Mouse (Mus musculus) gastrocnemius, adult 18-20 months (tissue): ENCODE data around the gene Abhd14a. TPM values are rescaled to one million over a fixed set of nuclear protein-coding genes. Genes with fewer than 3 reads are reported as not detected.

Source experiments
- DNase-seq: peaks from one replicate; pipeline ENCODE4 v3.0.0; 2021; ENCODE audit warnings: low spot score
- total RNA-seq, 2 experiments: library from RNA; stranded (reverse); gene quantifications; 2 replicates each; pipeline ENCODE4 v1.2.3; 2021

Gene Abhd14a
- total RNA-seq, 2 experiments from 2014 or later, result 16.9 to 17.0 TPM

DNA sequence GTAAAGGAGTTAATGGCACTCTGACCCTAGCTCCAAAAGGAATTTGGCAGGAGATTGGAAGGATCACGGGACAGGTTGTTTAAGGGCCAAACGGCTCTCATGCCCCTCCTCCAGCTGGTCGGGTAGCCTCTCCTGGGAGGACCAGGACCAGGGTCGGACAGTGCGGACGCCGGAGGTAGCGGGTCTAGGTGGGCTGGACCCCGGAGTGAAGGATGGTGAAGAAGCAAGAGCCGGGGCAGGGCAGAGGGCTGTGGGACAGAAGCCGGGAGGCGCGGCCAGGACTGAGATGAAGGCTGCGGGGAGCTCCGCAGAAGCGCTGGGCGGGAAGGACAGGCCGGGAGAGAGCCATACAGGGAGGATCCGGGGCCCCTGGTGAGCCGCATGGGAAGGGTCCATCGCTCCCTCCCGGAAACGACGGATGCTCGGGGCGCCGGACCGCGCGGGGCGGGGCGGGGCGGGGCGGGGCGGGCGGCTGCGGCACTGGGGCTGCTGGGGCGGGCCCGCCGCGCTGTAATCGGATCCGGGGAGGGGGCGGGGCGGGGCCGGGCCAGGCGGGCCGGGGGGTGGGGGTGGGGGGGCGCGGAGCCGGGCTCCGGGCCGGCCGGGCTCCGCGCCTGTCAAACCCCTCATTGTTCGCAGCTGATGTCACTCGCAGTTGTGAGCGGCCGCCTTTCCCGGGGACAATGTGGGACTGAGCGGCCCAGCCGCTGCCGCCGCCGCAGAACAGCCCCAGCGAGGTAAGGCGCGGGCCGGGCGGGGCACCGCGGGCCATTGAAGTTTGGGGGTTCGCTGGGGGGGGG, 6.0 kb upstream of the Abhd14a start, which contains the start of gene Pcbp4:
Pcbp4 (plus strand) TSS at position 21 of the 800 bp plus-strand sequence.
- DNase-seq, result no peak

GRCm38 (mm10) chr9:106452821-106453220, 5.3 kb upstream of the Abhd14a start:
- DNase-seq, result no peak

DNA sequence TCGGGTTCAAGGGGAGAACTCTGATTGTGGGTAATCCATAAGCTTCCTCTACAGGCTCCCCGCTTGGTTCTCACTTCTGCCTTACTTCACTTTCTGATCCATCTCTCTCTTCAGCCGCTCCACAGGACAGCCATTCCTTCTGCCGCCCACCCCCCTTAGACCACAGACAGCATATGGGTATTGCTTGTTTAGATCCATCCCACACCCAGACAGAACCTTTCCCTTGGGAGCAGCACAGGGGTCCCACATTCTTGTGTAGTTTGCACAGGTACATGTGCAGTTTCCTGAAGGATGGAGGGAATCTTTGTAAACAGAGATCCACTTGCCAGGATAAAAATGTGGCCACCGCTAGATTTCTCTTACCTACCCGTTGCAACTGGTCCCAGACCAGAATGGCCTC, 4.9 kb upstream of the Abhd14a start:
- no peak for DNase-seq

GRCm38 (mm10) chr9:106451899-106452298, 4.4 kb upstream of the Abhd14a start:
- no peak for DNase-seq

GRCm38 (mm10) chr9:106451298-106451697, 3.8 kb upstream of the Abhd14a start:
- no peak for DNase-seq

DNA sequence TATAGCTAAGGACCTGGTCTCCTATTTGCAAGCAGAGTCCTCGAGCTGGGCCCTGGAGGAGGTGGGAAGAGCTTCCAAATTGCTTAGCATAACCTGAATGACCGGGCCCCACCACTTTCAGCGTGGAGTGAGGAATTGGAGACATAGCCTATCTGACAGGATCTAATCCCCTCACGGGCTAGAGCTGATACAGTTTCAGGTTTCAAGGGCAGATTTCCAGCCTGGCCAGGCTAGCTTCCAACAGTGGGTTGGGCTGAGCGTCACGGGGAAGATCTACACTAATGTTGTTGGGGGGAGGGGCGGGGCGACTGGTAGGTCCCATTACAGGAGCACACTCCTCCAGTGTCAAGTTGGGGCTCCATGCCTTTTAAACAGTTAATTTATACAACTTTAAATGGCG, 3.2 kb upstream of the Abhd14a start:
- peak; percentile 77 for DNase-seq

- DNase-seq, result no peak
These were observed 2.5 kb upstream of the Abhd14a start for GRCm38 (mm10) chr9:106449947-106450346.

- peak; percentile 91 for DNase-seq
These were observed 1.1 kb upstream of the Abhd14a start for GRCm38 (mm10) chr9:106448498-106449031.

DNA sequence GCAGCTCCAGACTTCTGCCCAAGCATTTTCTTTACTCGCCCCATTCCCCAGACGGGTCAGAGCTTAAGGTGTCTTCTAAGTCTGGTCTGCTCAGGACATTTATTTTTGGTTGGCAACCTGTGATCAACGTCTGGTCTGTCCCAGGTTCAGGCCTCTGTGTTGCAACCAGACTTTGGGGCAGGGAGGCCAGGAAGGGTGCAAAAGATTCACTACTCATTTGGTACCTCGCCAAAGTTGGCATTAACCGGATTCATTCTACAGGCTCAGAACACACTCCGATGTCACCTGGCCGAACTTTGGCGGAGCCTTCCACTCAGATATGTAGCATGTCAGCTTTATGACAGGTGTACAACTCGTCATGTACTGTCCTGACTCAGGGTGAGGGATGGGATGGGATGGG, 473 bp upstream of the Abhd14a start:
- no peak for DNase-seq

DNA sequence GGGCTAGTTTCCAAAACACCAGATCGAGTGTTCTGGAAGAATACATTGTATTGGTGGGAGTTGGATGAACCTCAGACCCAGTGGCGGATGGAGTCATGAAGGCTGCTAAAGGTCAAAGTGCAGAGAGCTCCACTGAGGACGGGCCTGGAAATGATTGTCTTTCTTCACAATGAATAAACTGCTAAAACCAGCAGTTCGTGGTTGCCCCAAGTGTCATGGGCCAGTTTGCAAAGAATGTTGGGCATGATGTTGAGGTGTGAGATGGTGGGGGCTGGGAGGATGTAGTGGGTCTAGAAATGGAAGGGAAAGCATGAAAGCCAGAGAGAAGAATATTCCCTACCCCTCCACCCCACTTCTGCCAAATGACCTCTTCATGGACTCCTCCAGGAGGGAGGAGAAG, 2.6 kb downstream of the Abhd14a start:
- DNase-seq, result no peak

- DNase-seq, result no peak
These were observed 4.8 kb downstream of the Abhd14a start for GRCm38 (mm10) chr9:106442680-106443079.

DNA sequence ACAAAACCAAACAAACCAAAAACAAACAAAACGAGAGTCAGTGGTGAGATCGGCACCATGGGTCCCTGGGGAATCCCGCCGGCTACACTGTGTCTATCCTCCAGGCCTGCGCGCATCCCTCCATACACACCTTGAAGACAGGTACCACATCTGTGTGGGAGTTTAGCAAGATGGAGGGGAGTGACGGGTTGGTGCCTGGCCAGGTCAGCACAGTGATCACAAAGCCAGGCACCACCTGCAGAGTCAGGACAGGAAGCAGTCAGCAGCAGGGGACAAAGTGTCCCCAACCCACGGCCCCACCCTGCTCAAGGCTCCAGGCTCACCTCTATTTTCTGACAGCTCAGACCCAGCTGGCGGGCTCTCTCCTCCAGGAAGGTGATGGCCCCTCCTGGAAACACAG, 10.9 kb downstream of the Abhd14a start:
- DNase-seq, result no peak

GRCm38 (mm10) chr9:106433389-106433788, 14.1 kb downstream of the Abhd14a start:
- no peak for DNase-seq

DNA sequence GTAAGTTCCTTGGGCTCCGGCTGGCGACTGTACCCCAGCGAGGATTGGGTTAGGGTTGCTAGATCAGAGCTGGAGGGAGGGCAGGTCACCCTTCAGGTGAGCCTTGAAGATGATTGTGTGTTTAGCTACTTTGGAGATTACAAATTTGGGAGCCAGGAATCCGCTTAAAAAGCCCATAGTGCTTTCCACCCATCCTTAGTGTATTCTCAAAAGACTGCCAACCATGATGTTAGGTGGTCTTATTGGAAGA, 17.5 kb downstream of the Abhd14a start:
- DNase-seq, result no peak

DNA sequence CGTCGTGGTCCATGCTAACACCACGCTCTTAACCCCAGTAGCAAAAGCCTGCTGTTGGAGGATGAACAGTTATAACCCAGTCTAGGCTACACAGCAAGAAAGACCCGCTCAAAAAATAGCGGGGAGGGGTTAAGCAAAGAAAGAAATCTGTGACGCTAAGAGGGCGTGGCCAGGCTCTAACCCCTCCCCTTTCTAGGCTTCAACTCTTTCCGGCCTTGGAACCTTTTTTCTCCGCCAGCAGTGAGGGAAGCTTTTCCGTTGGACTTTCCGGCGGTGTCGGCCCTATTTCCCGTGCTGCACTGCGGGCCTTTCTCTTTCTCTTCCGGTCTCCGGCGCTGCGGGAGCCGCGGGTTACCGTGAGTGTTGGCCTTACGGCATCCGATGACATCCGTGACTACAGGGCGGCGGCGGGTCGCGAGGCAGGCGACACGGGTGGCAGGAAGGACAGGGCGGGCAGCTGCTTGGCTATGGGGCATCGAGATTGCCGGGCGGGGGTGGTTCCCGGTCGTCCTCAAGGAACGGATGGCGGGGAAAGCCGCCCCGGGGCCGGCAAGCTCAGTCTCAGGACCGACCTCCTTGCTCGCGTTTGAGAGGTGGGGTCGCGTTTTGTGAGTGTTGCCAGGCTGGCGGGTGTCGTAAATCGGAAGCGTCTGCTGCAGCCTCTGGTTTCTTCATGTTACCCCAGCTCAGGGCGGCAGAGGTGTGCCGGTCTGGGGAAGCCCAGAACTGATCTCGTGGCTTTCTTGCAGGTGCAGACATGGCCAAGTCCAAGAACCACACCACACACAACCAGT, 18.1 kb downstream of the Abhd14a start, which contains the start of gene Rpl29:
Rpl29 (plus strand) TSS at position 234 of the 794 bp plus-strand sequence.
- DNase-seq, result peak; percentile 97

GRCm38 (mm10) chr9:106428719-106429220, 18.7 kb downstream of the Abhd14a start:
- DNase-seq, result no peak

- peak; percentile 93 for DNase-seq
These were observed 25.7 kb downstream of the Abhd14a start for GRCm38 (mm10) chr9:106421865-106422160.

DNA sequence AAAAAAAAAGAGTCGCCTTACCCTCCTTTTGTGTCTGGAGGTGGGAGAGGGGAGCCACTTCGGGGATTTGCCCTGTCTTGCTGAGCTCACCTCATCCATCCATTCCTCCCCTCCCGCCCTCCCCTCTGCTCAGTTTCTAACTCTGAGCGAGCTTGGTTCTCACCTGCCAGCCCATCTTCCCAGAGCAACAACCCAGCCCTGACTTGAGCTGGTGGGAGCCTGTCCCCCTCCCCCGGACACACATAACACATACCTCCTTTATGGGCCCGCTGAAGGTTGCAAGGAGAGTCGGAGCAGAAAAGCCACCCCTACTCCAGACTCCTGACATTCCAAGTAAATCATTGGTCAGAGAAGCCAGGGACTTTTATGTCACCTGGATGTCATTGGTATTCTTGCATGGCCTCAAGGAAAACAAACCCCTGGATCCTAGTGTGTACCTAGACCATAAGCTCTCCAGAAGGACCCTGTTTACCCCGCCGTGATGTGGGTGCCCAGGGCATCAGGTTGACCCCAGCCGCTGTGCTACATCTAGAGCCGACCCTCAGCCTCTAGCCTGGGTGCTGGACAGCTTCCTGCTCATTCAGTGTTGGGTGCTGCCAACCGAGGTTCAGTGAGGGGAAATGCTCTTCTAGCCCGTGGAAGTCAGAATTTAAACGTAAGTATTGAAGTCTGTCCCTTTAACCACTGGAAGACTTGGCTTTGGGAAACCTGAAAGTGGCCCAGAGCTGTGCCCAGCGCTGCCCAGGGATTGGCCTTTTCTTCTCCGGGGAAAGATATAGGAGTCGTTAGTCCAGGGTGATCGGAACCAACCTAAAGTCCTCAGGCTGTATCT, 26.2 kb downstream of the Abhd14a start:
- no peak for DNase-seq

DNA sequence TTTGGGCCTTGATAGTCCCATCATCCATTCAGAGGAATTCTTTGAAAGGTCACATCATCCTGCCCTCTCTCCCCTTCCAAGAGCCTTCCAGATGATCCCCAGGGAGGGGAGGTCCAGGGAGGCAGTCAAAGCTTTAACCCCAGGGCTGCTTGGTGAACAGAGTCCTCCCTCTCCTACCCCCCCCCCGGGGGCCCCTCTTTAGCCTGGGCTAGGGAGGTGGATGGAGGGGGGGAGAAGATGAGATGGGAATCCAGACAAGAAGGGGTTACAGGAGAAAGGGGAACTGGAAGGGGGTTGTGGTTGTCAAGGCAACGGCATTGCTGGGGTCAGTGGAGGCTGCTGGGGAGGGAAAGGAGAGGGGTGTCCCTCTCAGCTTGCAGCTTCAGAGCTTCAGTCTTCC, 26.9 kb downstream of the Abhd14a start:
- DNase-seq, result no peak

GRCm38 (mm10) chr9:106417841-106418625, 29.4 kb downstream of the Abhd14a start:
- DNase-seq, result peak; percentile 55

DNA sequence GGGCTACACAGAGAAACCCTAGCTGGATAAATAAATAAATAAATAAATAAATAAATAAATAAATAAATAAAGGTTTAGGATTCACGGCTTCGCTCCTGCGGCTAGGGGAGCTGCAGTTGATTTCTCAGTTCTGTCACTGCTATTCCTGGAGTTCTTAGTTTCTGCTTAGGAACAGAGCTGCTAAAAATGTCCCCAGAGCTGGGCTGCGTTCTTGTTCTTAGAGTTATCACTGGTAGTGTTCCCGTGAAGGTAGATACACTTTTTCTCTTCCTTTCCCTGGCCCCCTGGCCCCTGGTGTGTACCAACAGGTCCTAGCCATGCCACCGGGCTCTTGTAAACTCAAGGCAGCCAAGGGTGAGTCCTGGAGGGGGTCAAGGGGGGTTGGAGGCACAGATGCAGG, 30.7 kb downstream of the Abhd14a start:
- no peak for DNase-seq
